Mouse (Mus musculus) bone marrow, adult 2 months (tissue): ENCODE measurements at regions not wholly inside any gene's neighbourhood (a gene's known extent, or its start where the extent isn't known, plus 50 kb on each side); places are given as distances from the start of the nearest gene placed in this dataset.

Source experiments
- CTCF ChIP-seq: fragments of 200-500 bp; IDR thresholded peaks from 2 replicates; pipeline ENCODE4 v1.5.1; 2011; ENCODE audit warnings: low read length, control low read depth; ENCODE audit not compliant: control insufficient read depth, insufficient read depth
- POLR2A ChIP-seq: fragments of 200-500 bp; IDR thresholded peaks from 2 replicates; pipeline ENCODE4 v1.6.1; 2011; ENCODE audit warnings: low read depth, mild to moderate bottlenecking, control low read depth, low read length, borderline replicate concordance; ENCODE audit not compliant: control insufficient read depth

DNA sequence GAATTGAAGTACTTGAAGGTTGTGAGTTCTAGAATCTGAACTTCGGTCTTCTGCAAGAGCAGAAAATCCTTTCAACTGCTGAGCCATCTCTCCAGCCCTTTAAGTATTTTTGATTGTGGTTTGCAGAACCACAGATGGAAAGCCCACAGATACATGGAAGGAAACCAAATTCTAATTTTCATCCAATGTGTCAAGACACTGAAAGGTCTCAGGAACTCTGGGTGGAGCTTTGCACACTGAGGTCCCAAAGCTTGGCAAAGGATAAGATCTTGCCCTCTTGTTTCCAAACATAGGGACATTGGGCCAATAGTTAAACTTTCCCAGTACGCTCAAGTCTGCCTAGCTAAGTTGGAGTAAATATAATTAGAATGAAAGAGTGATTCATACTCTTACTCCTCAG, 102.6 kb upstream of the Ado start:
- TF ChIP-seq CTCF (no peak), POLR2A (no peak)
